Mouse (Mus musculus) embryo, embryonic 11.5 days (tissue): Measurements from ENCODE around the gene A2ml1.

Source experiments
- DNase-seq: peaks from one replicate; pipeline ENCODE4 v3.0.0-alpha.2; 2012; ENCODE audit warnings: low read depth, low spot score

The A2ml1 gene

GRCm38 (mm10) chr6:128549463-128550452, 31.6 kb downstream of the A2ml1 start:
- DNase-seq = no peak

- DNase-seq = no peak
These were observed 32.9 kb downstream of the A2ml1 start for GRCm38 (mm10) chr6:128548532-128548931.

GRCm38 (mm10) chr6:128545402-128545801, 36.0 kb downstream of the A2ml1 start:
- DNase-seq = no peak

GRCm38 (mm10) chr6:128543226-128543625, 38.2 kb downstream of the A2ml1 start:
- DNase-seq = no peak

GRCm38 (mm10) chr6:128535250-128535649, 46.2 kb downstream of the A2ml1 start:
- no peak for DNase-seq

GRCm38 (mm10) chr6:128533296-128533695, 48.1 kb downstream of the A2ml1 start:
- DNase-seq = no peak

- DNase-seq = no peak
These were observed 48.7 kb downstream of the A2ml1 start for GRCm38 (mm10) chr6:128532701-128533100.

GRCm38 (mm10) chr6:128528491-128528890, 52.9 kb downstream of the A2ml1 start:
- no peak for DNase-seq

- no peak for DNase-seq
These were observed 54.3 kb downstream of the A2ml1 start for GRCm38 (mm10) chr6:128527110-128527509.

GRCm38 (mm10) chr6:128526601-128527000, 54.8 kb downstream of the A2ml1 start, which contains the start of gene Pzp:
Gene Pzp (minus strand): TSS chr6:128526720.
- no peak for DNase-seq

GRCm38 (mm10) chr6:128525801-128526200, 55.6 kb downstream of the A2ml1 start:
- DNase-seq = no peak

- DNase-seq = no peak
These were observed 58.0 kb downstream of the A2ml1 start for GRCm38 (mm10) chr6:128523360-128523759.

- no peak for DNase-seq
These were observed 62.2 kb downstream of the A2ml1 start for GRCm38 (mm10) chr6:128519159-128519558.

GRCm38 (mm10) chr6:128505676-128506236, 75.7 kb downstream of the A2ml1 start:
- DNase-seq = no peak

- no peak for DNase-seq
These were observed 76.7 kb downstream of the A2ml1 start for GRCm38 (mm10) chr6:128504743-128505142.

- DNase-seq = no peak
These were observed 86.1 kb downstream of the A2ml1 start for GRCm38 (mm10) chr6:128495346-128495745.

- no peak for DNase-seq
These were observed 86.6 kb downstream of the A2ml1 start for GRCm38 (mm10) chr6:128494646-128495331.

- DNase-seq = no peak
These were observed 89.5 kb downstream of the A2ml1 start for GRCm38 (mm10) chr6:128491916-128492315.

GRCm38 (mm10) chr6:128490141-128490540, 91.3 kb downstream of the A2ml1 start:
- no peak for DNase-seq
